Mouse (Mus musculus): ENCODE measurements around the gene Litaf. TPM values are rescaled to one million over a fixed set of nuclear protein-coding genes. Genes with fewer than 3 reads are reported as not detected.

Gene Litaf
- polyA plus RNA-seq, 1 experiment, result 241 TPM

DNA sequence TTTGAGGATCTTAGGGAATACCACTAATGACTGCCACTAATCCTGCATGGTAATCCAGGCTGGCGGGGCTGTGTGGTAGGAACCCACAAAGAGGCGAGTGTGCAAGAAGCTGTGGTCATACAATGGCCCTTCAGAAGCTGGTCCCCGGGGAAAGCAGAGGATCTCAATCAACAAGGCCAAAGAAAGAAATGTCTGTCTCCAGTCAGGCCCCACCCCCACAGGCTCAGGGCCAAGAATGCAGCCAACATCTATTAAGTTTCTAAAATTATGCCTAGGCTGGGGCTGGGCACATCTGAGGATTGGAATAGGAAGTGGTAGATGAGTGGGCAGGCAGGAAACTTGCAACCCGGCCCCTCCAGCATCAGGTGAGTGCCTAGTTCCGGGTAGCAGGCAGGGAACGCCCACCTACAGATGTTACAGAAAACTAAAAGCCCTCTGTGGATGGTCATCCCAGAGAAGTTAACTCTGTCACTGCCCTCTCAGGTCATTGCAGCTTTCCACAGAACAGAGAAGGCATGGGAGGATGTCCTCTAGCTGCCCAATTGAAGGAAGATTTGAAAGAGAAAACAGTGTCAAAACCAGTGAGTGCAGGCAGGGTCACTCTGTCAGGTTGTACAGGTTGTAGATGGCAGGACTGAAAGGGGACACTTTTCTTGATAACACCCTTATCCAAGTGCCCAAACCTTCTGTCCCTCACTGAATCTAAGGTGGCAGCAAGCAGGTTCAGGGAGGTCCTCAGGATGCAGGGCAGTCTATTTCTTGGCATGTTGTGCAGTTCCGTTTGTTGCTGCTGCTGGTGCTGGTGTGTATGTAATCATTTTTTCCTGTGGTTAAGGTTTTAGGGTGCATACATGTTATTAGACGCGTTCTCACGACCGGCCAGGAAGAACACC lies 53.1 kb downstream of the Litaf start:
- no peak overlapping the region for H3K4me3 ChIP-seq (ENCODE audit: insufficient read depth, low read length)
- H3K27ac ChIP-seq (ENCODE audit: insufficient read depth, low read depth, low read length), result peak overlapping the region; percentile 63
- peaks cover 75% of the 10 kb centered on the region for H3K4me1 ChIP-seq (ENCODE audit: control insufficient read depth, insufficient read depth, low read length)
- no peak for TF ChIP-seq POLR2A (IDR thresholded peaks at IDR 0.05; ENCODE audit: borderline replicate concordance, low read depth, low read length)
- no peak for TF ChIP-seq CTCF (IDR thresholded peaks at IDR 0.05; ENCODE audit: low read depth, low read length)

DNA sequence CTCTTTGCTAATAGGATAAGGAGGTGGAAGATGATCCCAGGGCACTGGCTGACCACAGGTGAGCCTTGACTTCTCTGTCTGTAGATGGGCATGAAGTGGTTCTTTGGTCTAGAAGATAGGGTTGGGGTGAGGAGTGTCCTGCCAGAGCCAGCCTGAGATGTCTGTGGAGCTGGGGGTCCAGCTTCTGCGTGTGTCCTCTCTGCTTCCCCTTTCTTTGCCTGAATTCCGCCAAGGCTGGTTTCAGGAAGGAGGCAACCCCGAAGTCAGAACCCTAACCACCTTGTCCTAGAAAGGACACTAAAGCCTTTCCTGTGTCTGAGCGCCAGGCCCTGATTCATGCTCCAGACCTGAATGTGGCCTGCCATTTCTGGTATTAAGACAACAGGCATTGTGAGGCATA lies 54.0 kb downstream of the Litaf start:
- Histone ChIP-seq H3K4me3 (ENCODE audit: insufficient read depth, low read length) (no peak overlapping the region), H3K27ac (ENCODE audit: insufficient read depth, low read depth, low read length) (peak overlapping the region; percentile 63), H3K4me1 (ENCODE audit: control insufficient read depth, insufficient read depth, low read length) (peaks cover 80% of the 10 kb centered on the region)
- TF ChIP-seq CTCF (IDR thresholded peaks at IDR 0.05; ENCODE audit: low read depth, low read length) (no peak), POLR2A (IDR thresholded peaks at IDR 0.05; ENCODE audit: borderline replicate concordance, low read depth, low read length) (no peak)

DNA sequence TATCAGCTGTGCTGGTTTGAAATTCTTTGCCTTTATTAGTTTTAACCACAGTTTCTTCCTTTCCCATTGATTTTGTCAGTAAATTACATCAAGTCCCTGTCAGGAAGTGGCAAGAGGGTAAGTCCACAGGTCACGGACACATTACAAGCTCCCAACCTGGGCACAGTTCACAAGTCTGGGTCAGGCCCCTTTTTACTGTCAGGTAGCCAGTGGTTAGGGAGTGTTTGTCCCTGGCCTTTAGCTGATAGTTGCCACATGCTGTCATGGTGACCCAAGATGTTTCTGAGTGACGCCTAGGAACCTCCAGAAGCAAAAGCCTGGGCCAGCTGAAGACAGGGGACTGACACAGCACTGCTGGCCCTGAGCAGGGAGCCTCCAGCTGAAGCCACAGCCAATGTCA lies 54.8 kb downstream of the Litaf start:
- Histone ChIP-seq H3K27ac (ENCODE audit: insufficient read depth, low read depth, low read length) (no peak overlapping the region), H3K4me1 (ENCODE audit: control insufficient read depth, insufficient read depth, low read length) (peaks cover 82% of the 10 kb centered on the region), H3K4me3 (ENCODE audit: insufficient read depth, low read length) (no peak overlapping the region)
- no peak for TF ChIP-seq POLR2A (IDR thresholded peaks at IDR 0.05; ENCODE audit: borderline replicate concordance, low read depth, low read length)
- TF ChIP-seq CTCF (IDR thresholded peaks at IDR 0.05; ENCODE audit: low read depth, low read length), result no peak

DNA sequence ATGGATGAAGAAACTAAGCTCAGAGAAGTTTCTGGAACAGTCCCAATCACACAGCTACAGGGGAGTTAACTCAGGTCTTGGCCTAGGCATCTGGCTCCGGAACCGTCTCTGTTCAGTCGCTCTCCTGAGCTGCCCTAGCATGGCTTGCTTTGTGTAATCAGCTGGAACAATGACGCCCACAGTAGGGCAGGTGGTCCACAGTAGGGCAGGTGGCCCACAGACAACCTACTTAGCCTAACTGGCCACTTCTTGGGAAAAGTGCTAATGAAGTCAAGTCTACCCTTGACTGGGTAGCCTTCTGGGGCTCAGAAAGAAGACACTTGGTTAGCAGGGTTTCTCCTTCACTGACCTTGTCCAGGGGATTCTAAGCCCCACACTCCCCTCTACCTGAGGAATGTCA lies 55.7 kb downstream of the Litaf start:
- H3K4me3 ChIP-seq (ENCODE audit: insufficient read depth, low read length), result no peak overlapping the region
- peaks cover 84% of the 10 kb centered on the region for H3K4me1 ChIP-seq (ENCODE audit: control insufficient read depth, insufficient read depth, low read length)
- TF ChIP-seq POLR2A (IDR thresholded peaks at IDR 0.05; ENCODE audit: borderline replicate concordance, low read depth, low read length) (no peak), CTCF (IDR thresholded peaks at IDR 0.05; ENCODE audit: low read depth, low read length) (no peak)
- H3K27ac ChIP-seq (ENCODE audit: insufficient read depth, low read depth, low read length), result no peak overlapping the region

DNA sequence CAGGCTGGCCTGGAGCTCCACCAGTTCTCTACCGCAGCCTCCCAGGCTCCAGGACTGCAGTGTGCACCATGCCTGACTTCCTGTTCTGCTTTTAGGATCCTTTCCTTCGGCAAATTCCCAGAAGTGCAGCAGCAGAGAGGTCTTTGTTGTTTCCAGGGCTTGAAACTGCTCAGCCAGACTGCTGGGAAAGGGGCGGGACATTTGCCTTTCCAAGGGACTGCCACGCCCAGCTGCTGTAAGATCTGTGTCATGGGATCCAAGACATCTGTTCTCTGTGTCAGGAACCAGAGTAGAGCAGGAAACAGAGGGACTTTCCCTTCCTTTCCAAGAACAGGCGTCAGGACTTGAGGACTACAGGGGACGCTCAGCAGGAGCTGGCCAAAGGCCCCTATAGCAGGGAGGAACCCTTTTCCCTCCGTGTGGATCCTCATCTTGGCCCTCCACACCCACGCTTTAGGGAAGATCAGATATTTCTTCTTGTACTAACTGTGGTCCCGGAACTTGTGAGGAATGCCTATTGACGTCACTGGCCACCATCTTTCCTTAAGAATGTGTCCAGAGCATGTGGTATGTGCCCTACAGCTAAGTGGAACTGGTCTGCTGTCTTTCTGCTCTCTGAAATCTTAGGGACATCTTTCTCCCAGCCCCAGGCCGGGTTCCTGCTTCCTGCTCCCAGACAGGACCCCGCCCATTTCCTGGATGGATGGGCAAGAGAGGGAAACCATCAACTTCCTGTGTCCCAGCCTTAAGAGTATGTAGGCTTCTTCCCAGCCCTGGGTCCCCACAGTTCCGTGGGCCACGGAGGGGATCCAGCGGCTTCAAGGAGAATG lies 57.6 kb downstream of the Litaf start:
- peaks cover 76% of the 10 kb centered on the region for H3K4me1 ChIP-seq (ENCODE audit: control insufficient read depth, insufficient read depth, low read length)
- H3K27ac ChIP-seq (ENCODE audit: insufficient read depth, low read depth, low read length), result peak overlapping the region; percentile 98
- peak overlapping the region; percentile 56 for H3K4me3 ChIP-seq (ENCODE audit: insufficient read depth, low read length)
- TF ChIP-seq CTCF (IDR thresholded peaks at IDR 0.05; ENCODE audit: low read depth, low read length) (no peak), POLR2A (IDR thresholded peaks at IDR 0.05; ENCODE audit: borderline replicate concordance, low read depth, low read length) (no peak)

DNA sequence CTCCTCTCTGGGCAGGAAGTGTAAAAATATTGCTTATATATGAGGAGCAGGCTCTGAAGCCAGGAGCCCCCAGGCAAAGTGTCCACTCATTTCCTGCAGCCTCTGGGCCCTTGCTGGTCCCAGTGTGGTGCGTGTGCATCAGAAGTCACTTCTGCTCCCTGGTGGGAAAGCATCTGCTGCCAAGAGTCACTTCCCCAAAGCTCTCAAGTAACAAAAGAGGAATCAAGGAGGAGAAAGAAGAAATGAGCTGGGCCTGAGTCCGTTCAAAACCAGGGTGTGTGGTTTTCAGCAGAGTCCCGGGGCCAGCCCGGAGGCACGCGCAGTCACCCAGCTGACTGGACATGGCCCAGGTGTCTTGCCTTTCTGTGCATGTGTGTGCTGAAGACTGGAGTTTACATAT lies 59.9 kb downstream of the Litaf start:
- Histone ChIP-seq H3K27ac (ENCODE audit: insufficient read depth, low read depth, low read length) (peak overlapping the region; percentile 98), H3K4me1 (ENCODE audit: control insufficient read depth, insufficient read depth, low read length) (peaks cover 69% of the 10 kb centered on the region), H3K4me3 (ENCODE audit: insufficient read depth, low read length) (0 out of 2 replicates have a peak overlapping the region, but pooled peaks have one; percentile 4)
- TF ChIP-seq POLR2A (IDR thresholded peaks at IDR 0.05; ENCODE audit: borderline replicate concordance, low read depth, low read length) (no peak), CTCF (IDR thresholded peaks at IDR 0.05; ENCODE audit: low read depth, low read length) (no peak)

DNA sequence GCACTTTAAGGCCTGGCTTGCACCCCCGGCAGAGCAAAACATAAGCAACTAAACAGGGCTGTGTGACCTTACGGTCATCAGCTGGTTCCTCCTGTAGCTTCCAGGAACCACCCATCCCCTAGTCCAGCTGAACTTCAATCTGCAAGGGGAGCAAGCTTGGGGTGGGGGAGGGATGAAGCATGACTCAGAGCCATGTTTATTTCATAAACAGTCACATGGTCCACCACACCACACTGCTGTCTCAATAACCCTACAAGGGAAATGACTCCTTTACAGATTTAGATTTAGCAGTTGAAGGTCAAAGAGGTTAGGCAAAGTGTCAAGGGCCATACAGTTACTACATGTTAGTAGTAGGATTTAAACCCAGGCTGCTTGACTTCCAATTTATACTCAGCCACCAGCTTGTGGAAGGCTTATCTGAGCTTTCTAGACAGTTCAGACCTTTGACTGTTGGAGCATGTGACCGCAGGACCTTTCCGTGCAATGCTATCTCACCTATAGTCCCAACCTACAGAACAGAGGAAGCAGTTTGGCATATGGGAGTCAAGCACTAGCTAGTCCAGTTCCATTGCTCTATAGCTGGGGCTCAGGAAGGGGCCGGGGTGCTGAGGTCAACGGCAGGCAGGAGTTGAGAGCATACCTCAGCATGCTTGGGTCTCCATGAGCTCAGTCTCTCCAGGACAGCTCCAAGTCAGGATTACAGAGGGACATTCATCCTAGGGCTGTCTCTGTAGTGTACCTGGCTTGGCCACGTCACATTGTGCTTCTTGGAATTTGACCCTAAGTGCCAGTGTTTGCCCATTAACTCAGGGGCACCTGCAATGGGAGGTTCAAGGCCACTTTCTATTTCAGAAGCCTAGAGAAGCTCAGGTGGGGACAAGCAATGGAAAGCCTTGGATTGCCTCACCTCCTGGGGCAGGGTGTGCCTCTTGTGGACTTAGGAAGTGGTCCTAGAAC lies 64.0 kb downstream of the Litaf start:
- TF ChIP-seq POLR2A (IDR thresholded peaks at IDR 0.05; ENCODE audit: borderline replicate concordance, low read depth, low read length) (no peak), CTCF (IDR thresholded peaks at IDR 0.05; ENCODE audit: low read depth, low read length) (no peak)
- Histone ChIP-seq H3K27ac (ENCODE audit: insufficient read depth, low read depth, low read length) (peak overlapping the region; percentile 98), H3K4me1 (ENCODE audit: control insufficient read depth, insufficient read depth, low read length) (peaks cover 67% of the 10 kb centered on the region), H3K4me3 (ENCODE audit: insufficient read depth, low read length) (no peak overlapping the region)

DNA sequence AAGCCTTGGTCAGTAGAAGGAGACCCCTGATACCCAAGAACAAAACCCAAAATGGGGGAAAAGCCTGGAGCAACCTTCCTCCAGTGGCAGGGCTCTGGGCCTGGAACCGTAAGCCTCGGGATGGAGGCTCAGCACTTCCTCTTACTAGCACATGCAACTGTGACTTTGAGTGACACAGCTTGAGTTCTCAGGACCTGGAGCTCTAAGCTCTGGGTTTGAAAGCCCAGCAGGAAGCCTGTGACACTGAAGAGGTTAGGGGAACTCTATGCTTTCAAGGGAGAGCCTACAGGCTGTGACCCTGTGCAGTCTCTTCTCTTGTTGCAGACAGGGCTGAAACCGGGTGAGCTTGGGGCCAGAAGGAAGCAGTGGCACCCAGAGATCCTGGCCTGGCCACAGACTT lies 66.1 kb downstream of the Litaf start:
- TF ChIP-seq CTCF (IDR thresholded peaks at IDR 0.05; ENCODE audit: low read depth, low read length), result no peak
- no peak for TF ChIP-seq POLR2A (IDR thresholded peaks at IDR 0.05; ENCODE audit: borderline replicate concordance, low read depth, low read length)
- peaks cover 66% of the 10 kb centered on the region for H3K4me1 ChIP-seq (ENCODE audit: control insufficient read depth, insufficient read depth, low read length)
- H3K27ac ChIP-seq (ENCODE audit: insufficient read depth, low read depth, low read length), result peak overlapping the region; percentile 98
- H3K4me3 ChIP-seq (ENCODE audit: insufficient read depth, low read length), result no peak overlapping the region

DNA sequence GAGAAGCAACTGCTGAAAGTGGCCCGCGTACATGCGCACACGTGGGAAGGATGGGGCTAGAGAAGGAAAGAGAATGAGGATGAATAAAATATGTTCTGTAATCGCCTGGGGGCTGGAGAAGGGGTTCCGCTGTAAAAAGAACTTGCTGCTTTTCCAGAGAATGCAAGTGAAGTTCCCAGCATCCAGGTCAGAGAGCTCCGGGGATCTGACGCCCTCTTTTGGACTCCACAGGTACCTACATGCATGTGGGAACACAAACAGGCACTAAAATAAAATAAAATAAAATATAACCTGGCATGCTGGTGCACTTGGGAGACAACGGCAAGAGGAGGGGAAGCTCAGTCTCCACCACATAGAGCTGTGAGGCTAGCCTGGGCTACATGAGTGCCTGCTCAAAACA lies 67.7 kb downstream of the Litaf start:
- H3K4me3 ChIP-seq (ENCODE audit: insufficient read depth, low read length), result no peak overlapping the region
- H3K27ac ChIP-seq (ENCODE audit: insufficient read depth, low read depth, low read length), result peak overlapping the region; percentile 98
- peaks cover 66% of the 10 kb centered on the region for H3K4me1 ChIP-seq (ENCODE audit: control insufficient read depth, insufficient read depth, low read length)
- no peak for TF ChIP-seq POLR2A (IDR thresholded peaks at IDR 0.05; ENCODE audit: borderline replicate concordance, low read depth, low read length)
- TF ChIP-seq CTCF (IDR thresholded peaks at IDR 0.05; ENCODE audit: low read depth, low read length), result 0 out of 2 replicates have a peak, but pooled peaks have one; percentile 23

All from bone marrow macrophage, adult 2 months (primary cell).